Mouse (Mus musculus) kidney, adult 2 months (tissue): ENCODE data around the gene Olfr1532-ps1.

ENCODE experiments used
- CTCF ChIP-seq: fragments of 200-500 bp; conservative IDR thresholded peaks from 2 replicates; pipeline ENCODE4 v1.5.1; 2011; ENCODE audit warnings: low read depth, mild to moderate bottlenecking, control low read depth, low read length, moderate library complexity, mixed read lengths; ENCODE audit not compliant: insufficient read depth, insufficient read length
- POLR2A ChIP-seq: fragments of 200-500 bp; IDR thresholded peaks from one replicate; pipeline ENCODE4 v1.6.1; 2011; ENCODE audit warnings: low read depth, low read length, control low read depth

GRCm38 (mm10) chr7:106963837-106964236, 56.0 kb downstream of the Olfr1532-ps1 start, which contains the start of gene Olfr6:
- no peak for TF ChIP-seq CTCF
- no peak for TF ChIP-seq POLR2A
